Mouse (Mus musculus): ENCODE measurements around the gene Tmem150a. TPM values are rescaled to one million over a fixed set of nuclear protein-coding genes. Genes with fewer than 3 reads are reported as not detected.

The Tmem150a gene
- total RNA-seq, 2 experiments from 2014 or later, result 9.8 to 12.3 TPM

DNA sequence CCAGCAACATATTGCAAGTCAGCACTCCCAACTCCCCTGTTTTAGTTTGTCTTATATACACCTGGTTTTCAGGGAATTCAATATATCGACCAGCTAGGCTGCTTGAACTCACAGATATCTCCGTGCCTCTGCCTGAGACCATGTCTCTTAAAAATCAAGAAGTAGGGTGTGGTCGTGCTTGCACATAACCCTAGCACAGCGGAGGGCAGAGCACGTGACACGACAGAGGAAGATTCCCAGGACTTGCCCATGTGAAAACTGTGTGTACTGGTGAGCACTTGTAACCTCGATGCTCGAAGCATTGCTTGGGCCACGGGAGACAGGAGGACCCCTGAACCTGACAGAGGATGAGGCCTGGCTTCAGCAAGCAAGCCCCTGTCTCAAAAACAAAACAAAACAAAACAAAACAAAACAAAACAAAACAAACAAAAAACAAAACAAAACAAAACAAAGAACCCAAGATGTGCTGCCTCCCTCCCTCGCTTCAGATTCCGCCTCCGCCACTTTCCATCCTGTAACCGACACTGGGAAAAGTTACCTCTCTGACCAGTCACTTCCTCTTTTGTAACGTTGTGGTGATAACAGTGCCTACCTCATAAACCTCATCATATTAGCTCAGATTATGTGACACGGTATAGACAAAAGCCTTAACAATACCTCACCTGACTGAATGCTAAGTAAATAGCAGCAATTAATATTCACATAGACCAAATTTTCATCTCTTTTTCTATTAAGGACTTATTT, 19.7 kb downstream of the Tmem150a start:
- DNase-seq, result no peak

DNA sequence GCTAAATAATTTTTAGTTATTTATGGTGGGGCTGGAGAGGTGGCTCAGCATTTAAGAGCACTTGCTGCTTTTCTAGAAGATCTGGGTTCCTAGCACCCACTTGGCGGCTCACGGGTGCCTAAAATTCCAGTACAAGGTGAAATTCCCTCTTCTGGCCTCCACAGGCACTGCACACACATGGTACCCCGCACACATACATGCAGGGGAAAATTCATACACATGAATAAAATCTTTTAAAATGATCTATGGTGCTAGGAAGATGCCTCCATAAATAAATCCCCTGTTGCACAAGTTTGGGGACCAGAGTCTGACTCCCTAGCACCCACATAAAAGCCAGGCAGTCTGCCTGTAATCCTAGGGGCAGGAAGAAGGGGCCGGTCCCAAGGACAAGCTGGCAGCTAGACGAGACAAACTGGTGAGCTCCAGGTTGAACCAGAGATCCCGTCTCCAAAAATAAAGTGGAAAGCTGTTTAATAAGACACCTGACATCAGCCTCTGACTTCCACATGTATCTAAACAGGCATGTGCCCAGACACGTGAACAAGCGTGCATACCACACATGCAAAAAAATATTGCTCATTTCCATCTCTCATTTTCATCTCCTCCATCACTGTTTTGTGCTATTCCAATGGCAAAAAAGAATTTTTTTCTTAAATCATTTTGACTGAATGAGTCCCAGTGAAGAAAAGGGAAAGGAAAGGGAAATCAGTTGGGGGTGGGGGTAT, 23.4 kb downstream of the Tmem150a start:
- DNase-seq, result no peak

DNA sequence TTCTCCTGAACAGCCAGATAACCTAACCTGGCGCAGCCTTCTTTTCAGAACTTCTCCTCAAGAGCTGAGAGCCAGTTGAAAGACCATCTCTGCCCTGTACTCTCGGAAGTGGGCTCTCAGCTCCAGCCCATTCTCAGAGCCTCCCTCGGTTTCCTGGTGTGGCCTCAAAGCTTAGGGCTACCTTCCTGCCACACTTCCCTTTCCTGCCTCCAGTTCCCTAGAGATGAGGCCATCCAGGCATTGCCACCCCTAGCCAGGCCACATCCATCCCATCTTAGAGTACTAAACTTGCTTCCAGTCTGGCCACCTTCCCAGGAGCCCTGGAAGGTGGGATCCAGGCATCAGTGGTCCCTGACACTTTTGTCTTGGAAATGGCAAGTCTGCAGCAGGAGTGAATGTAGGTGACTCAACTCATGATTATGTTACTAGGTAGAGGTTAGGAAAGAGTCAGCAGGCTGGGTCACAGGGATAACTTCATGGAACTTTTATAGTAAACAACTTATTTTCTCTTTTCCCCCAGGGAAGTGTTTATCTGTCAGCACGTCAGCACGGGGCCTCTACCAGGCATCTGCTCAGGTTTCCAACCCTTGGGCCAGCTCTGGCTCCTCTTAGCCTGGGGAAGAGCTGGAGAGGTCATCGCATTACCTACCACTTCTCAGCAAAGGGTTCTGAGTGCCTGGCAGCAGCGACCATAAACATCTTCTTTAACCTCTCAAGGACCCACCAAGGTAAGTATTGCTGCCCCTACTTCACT, 24.3 kb downstream of the Tmem150a start:
- no peak for DNase-seq

DNA sequence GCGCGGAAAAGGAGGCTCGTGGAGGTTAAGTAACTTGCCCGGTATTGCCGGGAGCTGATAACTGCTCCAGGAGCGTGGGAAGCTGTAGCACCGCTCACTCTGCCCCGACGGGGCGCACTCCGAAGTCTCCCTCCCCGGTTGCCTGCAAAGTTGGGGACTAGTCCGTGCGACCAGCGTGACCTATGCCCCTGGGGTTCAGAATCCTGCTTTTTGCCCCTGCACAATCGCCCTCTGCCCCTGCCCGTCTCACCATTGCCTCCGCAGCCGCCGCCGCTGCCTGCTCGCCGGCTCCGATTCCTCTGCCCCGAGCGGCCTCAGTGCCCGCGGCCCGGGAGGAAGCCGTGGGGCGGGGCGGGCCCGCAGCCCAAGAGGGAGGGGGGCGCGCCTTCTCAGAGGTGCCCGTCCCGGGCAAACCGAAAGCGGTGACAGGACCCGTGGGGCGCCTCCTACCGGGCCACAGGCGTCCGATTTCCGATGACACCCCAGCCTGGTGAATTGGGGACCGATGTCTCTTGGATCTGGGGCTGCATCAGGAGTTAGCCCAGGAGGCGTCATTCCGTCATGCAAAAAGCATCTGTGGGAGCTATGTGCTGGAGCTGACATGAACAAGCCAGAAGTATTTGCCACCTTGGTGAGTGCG, 25.0 kb downstream of the Tmem150a start, which contains the start of gene Vamp5:
Gene Vamp5, minus strand, starts transcription at position 338 of the 640 bp plus-strand sequence.
- DNase-seq, result peak; percentile 87

DNA sequence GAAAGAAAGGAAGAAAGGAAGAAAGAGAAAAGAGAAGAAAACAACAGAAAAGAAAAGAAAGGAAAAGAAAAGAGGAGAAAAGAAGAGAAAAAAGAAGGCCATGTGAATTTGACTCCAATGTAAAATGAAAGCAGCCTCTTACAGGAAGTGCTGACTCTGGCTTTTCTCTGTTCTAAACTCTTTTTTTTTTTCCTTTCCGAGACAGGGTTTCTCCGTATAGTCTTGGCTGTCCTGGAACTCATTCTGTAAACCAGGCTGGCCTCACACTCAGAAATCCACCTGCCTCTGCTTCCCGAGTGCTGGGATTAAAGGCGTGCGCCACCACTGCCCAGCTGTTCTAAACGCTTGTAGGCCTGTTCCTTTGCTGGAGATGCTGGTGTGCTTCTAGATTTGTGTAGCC, 27.2 kb downstream of the Tmem150a start:
- DNase-seq, result no peak

DNA sequence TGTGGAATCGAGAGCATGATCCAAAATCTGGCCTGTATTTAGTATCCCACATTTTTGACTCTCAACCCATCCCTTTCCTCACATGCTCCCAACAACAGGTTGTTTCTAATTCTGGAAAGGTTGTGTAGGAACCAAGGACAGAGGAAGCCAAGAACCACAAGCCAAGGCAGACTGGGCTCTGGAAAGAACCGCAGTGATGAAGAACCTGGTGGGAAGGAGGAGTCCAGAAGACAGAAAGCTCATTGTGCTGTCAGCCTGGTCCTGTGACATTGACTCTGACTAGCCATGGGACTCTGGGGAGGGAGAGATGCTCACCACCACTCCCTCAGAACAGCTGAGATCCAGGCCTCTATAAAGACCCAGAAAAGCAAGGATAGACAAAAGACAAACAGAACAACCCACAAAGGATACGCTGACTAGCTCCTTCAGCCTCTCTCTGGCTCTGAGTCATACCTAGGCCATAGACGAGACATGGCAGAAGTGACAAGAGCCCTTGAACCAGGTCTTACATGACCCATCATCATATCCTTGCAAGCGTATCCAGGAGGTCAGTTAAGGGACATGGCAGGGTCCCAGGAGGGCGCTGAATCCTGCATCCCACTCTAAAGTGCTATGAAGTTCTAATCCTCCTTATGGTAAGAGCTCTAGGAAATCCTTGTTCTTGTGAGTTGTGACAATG, 28.0 kb downstream of the Tmem150a start:
- DNase-seq, result no peak

DNA sequence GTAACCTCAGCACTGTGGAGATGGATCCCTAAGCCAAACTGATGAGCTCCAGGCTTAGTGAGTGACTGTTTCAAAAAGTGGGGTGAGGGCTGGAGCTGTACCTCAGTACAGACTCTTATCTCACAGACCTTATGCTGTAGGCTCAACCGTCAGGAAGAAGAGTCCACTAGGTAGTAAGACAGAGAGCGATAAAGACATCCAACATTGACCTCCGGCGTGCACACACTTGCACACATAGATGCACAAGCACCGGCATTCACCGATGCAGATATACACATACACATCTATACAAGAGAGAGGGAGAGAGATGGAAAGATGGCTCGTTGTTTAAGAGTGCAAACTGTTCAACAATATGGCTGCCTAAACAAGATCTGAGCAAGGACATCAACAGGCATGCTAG, 28.7 kb downstream of the Tmem150a start:
- DNase-seq, result no peak

DNA sequence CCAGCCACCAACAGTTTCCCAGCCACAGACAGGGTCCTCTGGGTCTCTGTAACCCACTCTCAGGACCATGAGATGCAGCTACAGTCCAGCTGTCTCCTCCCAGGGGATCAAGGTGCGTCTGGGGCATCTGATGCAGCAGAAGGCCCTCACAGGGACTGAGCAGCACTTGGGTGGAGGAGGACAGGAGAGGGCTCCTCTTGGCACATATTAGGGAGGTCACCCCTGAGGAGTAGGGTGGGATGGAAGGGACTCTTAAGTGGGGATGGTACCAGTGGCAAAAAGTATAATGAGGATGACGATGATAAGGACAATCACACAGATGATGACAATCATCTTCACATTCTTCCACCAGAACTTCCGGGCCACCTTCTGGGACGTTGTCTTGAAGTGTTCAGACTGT, 30.0 kb downstream of the Tmem150a start:
- DNase-seq, result no peak

DNA sequence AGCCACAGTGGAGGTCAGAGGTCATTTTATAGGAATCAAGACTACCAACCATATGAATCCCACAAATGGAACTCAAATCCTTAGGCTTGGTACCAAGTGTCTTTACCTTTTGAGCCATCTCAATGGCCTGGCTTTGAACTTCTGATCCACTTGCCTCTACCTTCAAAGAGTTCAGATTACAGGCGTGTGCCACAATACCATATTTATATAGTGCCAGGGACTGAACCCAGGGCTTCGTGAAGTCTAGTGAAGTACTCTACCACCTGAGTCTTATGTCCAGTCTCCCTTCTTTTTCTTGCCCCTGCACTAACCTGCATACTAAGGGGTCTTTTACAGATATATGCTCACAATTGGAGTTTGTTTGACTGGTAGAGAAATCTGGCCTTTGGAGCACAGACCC, 31.3 kb downstream of the Tmem150a start:
- DNase-seq, result no peak

DNA sequence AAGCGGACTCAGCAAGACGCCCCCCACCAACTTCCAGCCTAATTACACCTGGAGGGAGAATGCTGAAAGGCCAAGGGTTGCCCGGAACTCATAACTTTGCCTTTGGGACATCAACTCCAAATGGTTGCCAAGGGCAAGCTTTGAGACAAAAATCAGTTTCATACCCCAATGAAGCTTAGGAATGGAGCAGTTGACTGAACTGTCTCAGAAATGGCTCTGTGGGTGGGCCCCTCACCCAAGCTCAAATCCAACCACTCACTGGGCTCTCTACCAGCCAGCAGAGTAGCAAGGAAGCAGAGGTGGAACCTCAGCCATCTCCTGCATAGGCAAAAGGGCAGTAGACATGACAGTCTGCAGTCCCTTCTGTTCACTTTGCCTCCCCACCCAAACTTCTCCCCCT, 32.6 kb downstream of the Tmem150a start:
- no peak for DNase-seq

DNA sequence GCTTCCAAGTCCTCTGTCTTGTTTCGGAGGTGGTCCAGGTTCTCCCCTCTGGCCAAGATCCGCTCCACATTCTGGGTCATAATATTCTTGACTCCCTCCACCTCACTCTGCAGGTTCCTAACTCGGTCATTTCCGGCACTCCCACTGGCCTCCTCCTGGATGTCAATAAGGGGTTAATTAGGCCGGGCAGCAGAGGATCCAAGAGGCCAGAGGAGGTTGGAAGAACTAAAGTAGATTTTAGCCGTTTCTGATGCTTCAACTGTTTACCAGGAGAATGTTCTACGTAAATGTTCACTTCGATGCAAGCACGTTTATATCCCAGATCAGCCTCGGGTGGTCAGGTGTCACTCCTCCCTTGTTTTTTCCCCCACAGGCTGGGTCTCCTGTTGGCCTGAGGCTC, 33.0 kb downstream of the Tmem150a start:
- no peak for DNase-seq

DNA sequence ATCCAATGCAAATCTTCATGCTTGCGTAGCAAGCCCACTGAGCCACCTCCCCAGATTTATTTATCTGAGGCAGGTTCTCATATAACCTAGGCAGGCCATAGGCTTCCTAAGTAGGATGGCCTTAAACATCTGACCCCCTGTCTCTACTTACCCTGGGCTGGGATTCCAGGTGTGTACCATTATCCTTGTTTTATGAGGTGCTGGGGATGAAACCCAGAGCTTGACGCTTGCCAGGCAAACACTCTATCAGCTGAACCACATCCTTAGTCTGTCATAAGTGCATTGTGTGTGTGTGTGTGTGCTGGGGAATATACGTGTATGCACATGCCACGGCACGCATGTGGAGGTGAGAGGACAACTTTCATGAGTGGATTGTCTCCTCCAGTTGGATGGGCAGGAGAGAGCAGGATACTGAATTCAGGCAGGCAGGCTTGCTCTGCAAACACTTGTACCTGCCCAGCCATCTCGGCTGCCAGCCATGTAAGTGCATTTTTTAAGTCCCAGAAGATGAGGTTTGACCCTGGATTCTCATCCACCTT, 33.6 kb downstream of the Tmem150a start:
- DNase-seq, result no peak

DNA sequence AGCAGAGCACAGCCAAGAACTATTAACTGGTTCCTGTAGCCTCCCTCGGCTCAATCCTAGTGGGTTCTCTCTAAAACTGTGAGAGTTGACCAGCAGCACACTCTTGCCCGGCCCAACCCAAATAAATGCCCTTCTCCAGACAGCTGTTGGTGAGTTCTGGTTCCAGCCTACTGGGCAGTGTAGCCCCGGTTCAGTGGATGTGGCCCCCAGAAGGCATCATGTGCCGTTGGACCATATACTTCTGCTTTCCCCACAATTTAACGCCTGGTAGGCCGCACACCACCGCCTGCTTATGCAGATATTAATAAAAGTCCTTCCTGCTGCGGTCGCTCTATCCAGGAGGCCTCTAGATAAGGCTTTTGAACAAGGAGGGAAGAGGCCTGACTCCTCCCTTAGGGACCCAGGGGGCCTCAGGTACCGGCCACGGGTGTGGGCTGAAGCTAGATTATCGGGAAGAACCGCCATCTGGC, 34.3 kb downstream of the Tmem150a start:
- DNase-seq, result no peak

DNA sequence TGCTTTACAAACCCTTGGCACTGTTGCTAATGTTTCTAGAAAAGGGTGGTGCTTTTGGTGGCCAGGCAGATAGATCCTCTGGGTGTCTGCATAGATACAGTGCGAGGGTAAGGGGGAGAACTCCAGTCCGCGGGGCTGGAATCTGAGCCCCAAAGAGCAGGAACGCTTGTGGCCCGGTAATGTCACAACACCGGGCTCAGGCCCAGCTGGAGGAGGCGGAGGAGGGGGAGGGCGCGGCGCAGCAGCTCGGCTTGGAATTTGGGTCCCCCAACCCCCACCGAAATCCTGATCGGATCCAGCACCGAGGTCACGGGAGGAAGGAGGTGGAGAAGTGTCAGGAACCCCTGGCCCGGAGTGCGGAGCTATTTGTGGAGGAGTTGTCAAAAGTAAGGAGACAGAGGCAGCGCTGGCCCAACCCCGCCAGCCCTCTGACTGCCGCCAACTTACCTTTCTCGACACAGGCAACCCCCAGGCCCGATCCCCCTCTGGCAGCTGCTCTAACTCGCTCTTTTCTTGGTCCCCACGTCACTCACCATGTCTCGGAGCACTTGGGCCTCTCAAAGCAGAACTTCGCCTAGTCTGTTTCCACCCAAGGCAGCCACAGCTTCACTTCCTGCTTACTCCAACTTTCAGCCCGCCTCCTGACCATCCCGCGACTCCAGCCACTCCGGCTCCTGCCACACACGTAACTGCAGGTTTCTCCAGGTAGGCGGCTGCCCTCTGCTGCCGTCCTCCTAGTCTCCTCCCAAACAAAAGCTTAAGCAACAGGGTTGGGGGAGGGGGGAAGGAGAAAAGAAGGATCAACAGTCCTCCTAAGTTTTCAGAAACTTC, 34.9 kb downstream of the Tmem150a start, which contains the start of gene Vamp8:
Gene Vamp8, minus strand, starts transcription at position 763 of the 831 bp plus-strand sequence.
- peak; percentile 89 for DNase-seq

DNA sequence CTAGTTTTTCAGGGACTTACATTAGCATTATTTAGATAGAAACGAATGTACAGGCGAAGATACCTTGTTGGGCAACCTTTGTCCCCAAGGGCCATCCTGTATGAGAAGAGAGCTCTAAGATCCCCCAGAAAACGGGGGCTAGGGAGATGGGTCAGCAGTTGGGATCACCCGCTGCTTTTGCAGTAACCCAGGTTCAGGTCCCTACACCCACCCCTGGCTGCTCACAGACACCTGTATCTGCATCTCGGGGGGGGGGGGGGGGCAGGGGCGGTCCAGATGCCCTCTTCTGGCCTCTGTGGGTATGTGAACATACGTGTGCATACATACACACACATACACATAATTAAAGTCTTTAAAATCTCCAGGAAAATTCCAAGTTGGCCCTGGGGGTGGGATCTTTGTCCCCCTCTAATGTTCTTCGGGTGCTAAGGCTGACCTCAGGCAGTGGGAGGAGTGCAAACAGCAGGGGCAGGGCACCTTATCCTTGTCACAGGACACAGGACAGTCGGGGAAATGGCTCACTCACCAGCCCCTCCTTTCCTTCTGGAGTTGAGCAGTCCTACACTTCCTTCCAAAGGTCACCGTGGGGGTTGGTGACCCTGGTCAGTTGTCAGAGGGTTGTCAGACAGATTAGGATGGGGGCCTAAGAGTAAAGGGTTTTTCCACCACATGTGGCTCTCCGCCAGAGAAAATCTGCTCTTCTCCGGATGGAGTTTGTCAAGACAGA, 35.7 kb downstream of the Tmem150a start:
- DNase-seq, result peak; percentile 72

DNA sequence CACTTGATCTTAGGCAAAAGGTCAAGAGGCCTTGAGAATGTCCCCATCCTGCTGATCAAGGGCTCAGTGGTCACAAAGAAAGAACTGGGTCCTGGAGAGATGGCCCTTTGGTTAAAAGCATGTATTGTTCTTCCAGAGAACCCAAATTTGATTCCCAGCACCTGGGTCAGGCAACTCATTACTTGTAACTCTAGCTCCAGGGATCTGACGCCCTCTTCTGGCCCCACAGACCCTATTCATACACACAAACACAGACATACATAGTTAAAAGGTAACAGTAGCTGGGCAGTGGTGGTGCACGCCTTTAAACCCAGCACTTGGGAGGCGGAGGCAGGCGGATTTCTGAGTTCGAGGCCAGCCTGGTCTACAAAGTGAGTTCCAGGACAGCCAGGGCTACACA, 37.1 kb downstream of the Tmem150a start:
- DNase-seq, result no peak

DNA sequence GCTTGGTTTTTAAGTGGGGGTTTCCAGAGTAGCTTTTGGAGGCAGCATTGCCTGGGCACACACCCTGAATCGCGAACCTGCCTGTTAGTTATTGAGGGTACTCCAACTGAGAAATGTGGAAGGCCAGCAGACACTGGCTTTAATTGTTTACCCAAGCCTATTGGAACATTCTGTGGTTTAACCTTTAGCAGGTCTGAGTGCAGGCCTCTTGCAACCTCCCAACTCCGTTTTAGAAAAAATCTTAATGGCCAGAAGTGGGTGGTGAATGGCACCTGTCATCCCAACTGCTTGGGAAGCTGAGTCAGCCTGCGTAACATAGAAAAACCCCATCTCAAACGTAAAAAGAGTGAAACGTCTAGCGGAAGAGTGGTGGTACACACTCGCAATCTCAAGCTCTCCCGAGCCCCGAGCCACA, 41.6 kb downstream of the Tmem150a start:
- DNase-seq, result no peak

DNA sequence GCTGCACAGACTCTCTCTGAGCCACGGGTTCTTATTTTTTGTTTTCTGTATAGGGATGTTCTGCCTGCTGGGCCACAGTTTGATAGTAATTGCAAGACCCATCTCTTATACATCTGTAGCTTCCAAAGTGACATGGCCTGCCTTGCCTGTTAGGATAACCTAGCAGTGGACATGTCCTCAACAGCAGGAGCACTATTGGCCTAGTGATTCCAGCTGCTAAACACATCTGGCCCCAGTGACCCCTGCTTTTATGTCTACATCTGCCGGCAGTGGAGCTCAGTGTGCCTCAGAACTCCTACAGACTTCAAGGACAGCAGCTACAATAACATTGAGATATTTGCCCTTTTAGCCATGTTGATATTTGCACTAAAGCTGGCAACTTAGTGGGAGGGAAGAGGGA, 44.7 kb downstream of the Tmem150a start:
- DNase-seq, result no peak

DNA sequence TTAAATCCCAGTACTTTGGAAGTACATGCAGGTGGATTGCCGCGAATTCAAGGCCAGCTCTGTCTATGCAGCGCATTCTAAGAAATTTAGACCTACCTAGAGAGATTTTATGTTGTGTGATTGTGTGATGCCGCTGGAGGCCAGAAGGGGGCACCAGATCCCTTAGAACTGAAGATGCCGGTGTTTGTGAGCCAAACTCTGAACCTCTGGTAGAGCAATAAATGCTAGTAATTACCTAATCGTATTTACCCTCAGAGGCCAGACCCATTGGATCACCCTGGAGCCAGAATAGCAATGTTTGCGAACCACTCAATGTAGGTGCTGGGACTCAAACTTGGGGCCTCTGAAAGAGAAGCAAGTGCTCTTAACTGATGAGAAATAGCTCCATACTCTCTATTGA, 46.6 kb downstream of the Tmem150a start:
- peak; percentile 82 for DNase-seq

DNA sequence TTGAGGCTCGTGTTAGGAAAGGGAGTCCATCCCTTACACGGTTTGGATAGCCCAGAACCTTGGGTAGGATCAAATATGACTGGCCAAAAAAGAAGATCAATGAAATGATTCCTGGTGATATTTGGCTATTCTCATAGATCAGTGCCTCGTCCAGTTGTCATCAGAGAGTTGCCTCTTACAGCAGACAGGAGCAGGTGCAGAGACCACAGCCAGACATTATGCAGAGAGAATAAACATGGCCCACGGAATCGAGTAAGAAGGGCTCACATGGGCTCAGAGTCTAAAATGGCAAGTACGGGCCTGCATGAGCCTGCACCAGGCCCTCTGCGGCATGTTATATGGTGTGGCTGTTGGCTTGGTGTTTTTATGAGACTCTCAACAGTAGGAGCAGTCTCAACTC, 50.1 kb downstream of the Tmem150a start:
- no peak for DNase-seq
